Mouse (Mus musculus) C2C12 (cell line): Measurements from ENCODE around the gene Muc5ac. TPM values are rescaled to one million over a fixed set of nuclear protein-coding genes. Genes with fewer than 3 reads are reported as not detected.
A peak's percentile ranks its signal among the peaks of the same experiment; 100 is the strongest.

ENCODE experiments used
- H3K27me3 ChIP-seq: one replicate; pipeline ENCODE4 v1.6.1; 2011; ENCODE audit not compliant: control insufficient read depth, insufficient read depth, insufficient read length
- H3K36me3 ChIP-seq: one replicate; pipeline ENCODE4 v1.6.1; 2011; ENCODE audit not compliant: control insufficient read depth, insufficient read depth
- H3K4me3 ChIP-seq: one replicate; pipeline ENCODE4 v1.5.1; 2011; ENCODE audit warnings: mild to moderate bottlenecking, control low read depth; ENCODE audit not compliant: poor library complexity, insufficient read depth, severe bottlenecking
- H3K79me2 ChIP-seq: one replicate; pipeline ENCODE4 v1.6.1; 2011; ENCODE audit not compliant: control insufficient read depth, insufficient read depth
- H3K79me3 ChIP-seq: one replicate; pipeline ENCODE4 v1.6.1; 2011; ENCODE audit warnings: low read depth, control low read depth
- H3ac ChIP-seq: one replicate; pipeline ENCODE3; 2011; ENCODE audit warnings: low read depth; ENCODE audit not compliant: control insufficient read depth, insufficient read length
- CEBPB ChIP-seq: IDR thresholded peaks from one replicate; pipeline ENCODE4 v1.6.1; 2011; ENCODE audit warnings: low read depth, mild to moderate bottlenecking, control low read depth, moderate library complexity
- CTCF ChIP-seq: IDR thresholded peaks from one replicate; pipeline ENCODE4 v1.5.1; 2011; ENCODE audit not compliant: control insufficient read depth, insufficient read depth, insufficient read length
- FOSL1 ChIP-seq: IDR thresholded peaks from one replicate; pipeline ENCODE4 v1.8.0; 2011; ENCODE audit warnings: mild to moderate bottlenecking, low read length; ENCODE audit not compliant: poor library complexity, insufficient read depth, severe bottlenecking
- MAX ChIP-seq: IDR thresholded peaks from one replicate; pipeline ENCODE4 v1.6.1; 2011; ENCODE audit warnings: mild to moderate bottlenecking, control low read depth
- MYOD1 ChIP-seq: IDR thresholded peaks from one replicate; pipeline ENCODE4 v1.6.1; 2011; ENCODE audit warnings: low read depth; ENCODE audit not compliant: control insufficient read depth, insufficient read length
- MYOG ChIP-seq: IDR thresholded peaks from one replicate; pipeline ENCODE4 v1.6.1; 2011; ENCODE audit not compliant: control insufficient read depth, insufficient read length; ENCODE audit errors: extremely low read depth
- USF1 ChIP-seq: IDR thresholded peaks from one replicate; pipeline ENCODE4 v1.6.1; 2011; ENCODE audit warnings: low read depth, mild to moderate bottlenecking, control low read depth, moderate library complexity
- long read RNA-seq, 2 experiments: library from polyadenylated mRNA; unstranded; transcript quantifications; one replicate each; pipeline ENCODE4 v2.0.0; 2019 to 2020
- polyA plus RNA-seq: library from polyadenylated mRNA; unstranded; fragments of >200 nt; fragmentation: generic; extraction: Trizol; gene quantifications from one replicate; pipeline ENCODE4 v1.2.1, GENCODE M21; 2012; ENCODE audit warnings: missing spikeins

Muc5ac gene
- under 0.01 TPM for polyA plus RNA-seq
- long read RNA-seq, experiment 1, result 0 reads
- long read RNA-seq, experiment 2, result 0 reads

GRCm38 (mm10) chr7:141788677-141789452, at the start of gene Muc5ac:
TSS of gene Muc5ac (plus strand) at chr7:141788972.
- Histone ChIP-seq H3K79me2 (no peaks in the 10 kb centered on the region), H3K4me3 (no peak within 1 kb of the TSS), H3K27me3 (peaks cover 41% of the 10 kb centered on the region), H3K36me3 (no peaks in the 10 kb centered on the region), H3ac (no peak within 1 kb of the TSS), H3K79me3 (no peaks in the 10 kb centered on the region)
- TF ChIP-seq CEBPB (no peak), MYOG (no peak), USF1 (no peak), MYOD1 (no peak), MAX (no peak), FOSL1 (no peak), CTCF (no peak)

DNA sequence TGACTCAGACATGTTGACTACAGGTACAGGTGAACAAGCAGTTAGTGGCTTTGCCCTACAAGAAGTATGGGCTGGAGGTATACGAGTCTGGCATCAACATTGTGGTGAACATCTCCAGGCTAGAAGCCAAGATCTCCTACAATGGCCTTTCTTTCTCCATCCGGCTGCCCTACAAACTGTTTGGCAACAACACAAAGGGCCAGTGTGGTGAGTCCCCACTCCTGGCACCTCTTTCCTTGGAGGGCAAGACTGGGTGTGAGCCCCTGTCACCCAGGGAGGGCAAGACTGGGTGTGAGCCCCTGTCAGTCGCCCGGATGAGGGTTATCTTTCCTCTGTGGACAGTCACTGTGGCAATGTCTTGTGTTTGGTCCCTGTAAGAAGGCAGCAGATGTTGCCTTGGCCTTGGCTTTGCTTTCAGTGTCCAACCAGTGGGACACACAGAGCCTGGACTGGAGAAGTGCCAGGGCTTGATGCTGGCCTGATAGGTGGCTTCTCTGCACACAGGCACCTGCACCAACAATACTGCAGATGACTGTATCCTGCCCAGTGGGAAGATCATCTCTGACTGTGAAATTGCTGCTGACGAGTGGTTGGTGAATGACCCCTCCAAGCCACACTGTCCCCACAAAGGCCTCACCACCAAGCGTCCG, 41.2 kb upstream of the Muc5ac start:
- peaks cover 8% of the 10 kb centered on the region for H3K27me3 ChIP-seq
- TF ChIP-seq CEBPB (no peak), CTCF (no peak), MYOG (no peak), MAX (no peak), MYOD1 (no peak), FOSL1 (no peak), USF1 (no peak)
- no peaks in the 10 kb centered on the region for H3K79me3 ChIP-seq
- H3K36me3 ChIP-seq, result no peaks in the 10 kb centered on the region
- H3ac ChIP-seq, result no peak overlapping the region
- no peaks in the 10 kb centered on the region for H3K79me2 ChIP-seq
- no peak overlapping the region for H3K4me3 ChIP-seq

GRCm38 (mm10) chr7:141752513-141752912, 36.3 kb upstream of the Muc5ac start:
- Histone ChIP-seq H3K4me3 (no peak overlapping the region), H3K36me3 (no peaks in the 10 kb centered on the region), H3K79me3 (no peaks in the 10 kb centered on the region)

DNA sequence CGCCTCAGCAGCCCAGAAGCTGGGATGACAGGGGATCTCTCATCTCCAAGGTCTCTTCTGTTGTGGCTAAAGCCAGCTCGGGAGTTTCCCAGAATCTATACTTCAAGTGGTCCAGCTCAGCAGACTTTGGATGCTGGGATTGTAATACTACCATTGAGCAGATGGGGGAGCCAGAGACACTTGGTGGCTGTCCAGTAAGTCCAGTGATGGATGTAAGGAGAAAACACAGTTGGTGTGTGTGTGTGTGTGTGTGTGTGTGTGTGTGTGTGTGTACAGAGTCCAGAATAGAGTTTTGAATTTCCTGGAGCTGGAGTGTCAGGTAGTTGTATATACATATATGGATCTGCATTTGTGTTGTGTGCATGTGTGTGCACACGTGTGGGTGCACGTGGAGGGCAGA, 32.9 kb upstream of the Muc5ac start:
- Histone ChIP-seq H3K4me3 (no peak overlapping the region), H3K27me3 (peaks cover 31% of the 10 kb centered on the region), H3ac (no peak overlapping the region), H3K79me3 (no peaks in the 10 kb centered on the region), H3K79me2 (no peaks in the 10 kb centered on the region), H3K36me3 (no peaks in the 10 kb centered on the region)
- TF ChIP-seq CEBPB (no peak), MAX (no peak), FOSL1 (no peak), CTCF (peak; percentile 34)

More at GRCm38 (mm10) chr7:141752513-141752912, 36.3 kb upstream of the Muc5ac start:
- peaks cover 31% of the 10 kb centered on the region for H3K27me3 ChIP-seq
- H3ac ChIP-seq, result no peak overlapping the region
- H3K79me2 ChIP-seq, result no peaks in the 10 kb centered on the region
- TF ChIP-seq CEBPB (peak; percentile 49), MAX (no peak)

DNA sequence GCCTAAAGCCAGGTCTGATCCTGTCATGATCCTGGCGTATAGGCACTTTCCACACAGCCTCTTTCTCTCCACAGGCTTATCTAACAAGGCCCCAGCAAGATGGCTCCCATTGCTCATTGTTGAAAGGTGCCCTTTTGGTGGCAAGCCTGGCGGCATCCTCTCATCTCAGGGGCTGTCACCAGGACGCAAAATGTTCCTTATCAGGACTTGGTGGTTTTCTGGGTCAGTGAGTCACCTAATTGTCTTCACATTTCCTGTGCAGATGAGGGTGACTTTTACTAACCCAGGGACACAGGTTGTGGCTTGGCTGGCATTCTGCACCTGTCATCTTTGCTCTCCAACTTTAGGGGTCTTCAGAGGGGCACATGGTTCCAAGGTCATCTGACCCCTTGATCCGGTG, 30.5 kb upstream of the Muc5ac start:
- Histone ChIP-seq H3K79me3 (no peaks in the 10 kb centered on the region), H3K79me2 (no peaks in the 10 kb centered on the region), H3K36me3 (no peaks in the 10 kb centered on the region), H3K27me3 (peaks cover 32% of the 10 kb centered on the region), H3ac (no peak overlapping the region), H3K4me3 (no peak overlapping the region)
- TF ChIP-seq CTCF (no peak), FOSL1 (no peak), MYOG (no peak), CEBPB (no peak), MYOD1 (peak; percentile 65), MAX (no peak), USF1 (no peak)
